Mouse (Mus musculus): Measurements from ENCODE around the gene Rxfp1.
"Not testable (repeated sequence)": the region's sequence is repeated elsewhere in the genome, so short reads cannot be mapped to it uniquely, and the experiment has no call there.

The Rxfp1 gene

GRCm38 (mm10) chr3:79737780-79738179, at the start of gene Rxfp1:
Gene Rxfp1, minus strand, starts transcription at chr3:79737880.
- no peak for DNase-seq

DNA sequence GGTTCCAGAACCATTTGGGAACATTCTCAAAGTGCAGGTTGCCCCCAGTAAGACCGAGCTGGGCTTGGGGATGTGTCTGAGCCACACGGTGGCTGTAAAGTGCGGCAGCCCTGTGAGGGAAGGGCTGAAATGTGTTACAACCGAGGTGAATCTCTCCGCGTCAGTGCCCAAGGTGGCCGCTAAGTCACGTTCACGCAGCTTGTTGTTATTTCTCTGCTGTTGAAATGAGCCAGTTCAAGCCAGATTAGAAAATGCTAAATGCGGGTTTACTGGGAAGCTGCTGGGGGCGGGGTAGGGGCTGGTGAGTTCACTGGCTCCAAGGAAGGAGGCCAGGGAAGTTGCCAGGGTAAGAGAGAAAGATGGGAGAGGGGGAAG, 46.7 kb upstream of the Rxfp1 start:
- DNase-seq, result peak; percentile 16 to 42

GRCm38 (mm10) chr3:79783630-79784361, 46.1 kb upstream of the Rxfp1 start:
- peak; percentile 18 to 25 for DNase-seq

GRCm38 (mm10) chr3:79772701-79773100, 35.0 kb upstream of the Rxfp1 start:
- DNase-seq, result no peak

- DNase-seq, result no peak
Observed at GRCm38 (mm10) chr3:79753736-79754135, 16.1 kb upstream of the Rxfp1 start.

- no peak for DNase-seq
Observed at GRCm38 (mm10) chr3:79746585-79746984, 8.9 kb upstream of the Rxfp1 start.

GRCm38 (mm10) chr3:79745101-79745500, 7.4 kb upstream of the Rxfp1 start:
- DNase-seq, result no peak

GRCm38 (mm10) chr3:79744415-79744814, 6.7 kb upstream of the Rxfp1 start:
- peak in 1 of 2 experiments; percentile 14 for DNase-seq

GRCm38 (mm10) chr3:79740351-79740750, 2.7 kb upstream of the Rxfp1 start:
- no peak for DNase-seq

DNA sequence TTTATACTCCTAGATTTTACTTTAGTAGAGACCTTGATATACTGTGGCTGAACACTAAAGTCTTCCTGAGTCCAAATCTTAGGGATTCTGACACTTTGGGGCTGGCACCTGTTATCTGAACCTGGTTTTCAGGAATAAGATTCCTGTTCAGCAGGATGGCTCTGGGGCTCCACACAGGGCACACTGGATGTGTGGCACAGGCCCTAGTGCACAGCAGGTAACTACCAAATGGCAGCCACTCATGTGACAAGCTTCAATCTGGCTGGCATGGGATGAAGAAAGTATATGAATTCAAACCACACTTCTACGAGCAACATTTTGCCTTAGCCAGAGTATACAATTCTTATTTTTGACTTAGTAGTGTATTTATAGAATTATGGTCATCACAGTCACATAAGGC, 771 bp upstream of the Rxfp1 start:
- DNase-seq, result no peak

GRCm38 (mm10) chr3:79726506-79727075, 11.1 kb downstream of the Rxfp1 start:
- DNase-seq, result no peak

- no peak for DNase-seq
Observed at GRCm38 (mm10) chr3:79720756-79721484, 16.8 kb downstream of the Rxfp1 start.

DNA sequence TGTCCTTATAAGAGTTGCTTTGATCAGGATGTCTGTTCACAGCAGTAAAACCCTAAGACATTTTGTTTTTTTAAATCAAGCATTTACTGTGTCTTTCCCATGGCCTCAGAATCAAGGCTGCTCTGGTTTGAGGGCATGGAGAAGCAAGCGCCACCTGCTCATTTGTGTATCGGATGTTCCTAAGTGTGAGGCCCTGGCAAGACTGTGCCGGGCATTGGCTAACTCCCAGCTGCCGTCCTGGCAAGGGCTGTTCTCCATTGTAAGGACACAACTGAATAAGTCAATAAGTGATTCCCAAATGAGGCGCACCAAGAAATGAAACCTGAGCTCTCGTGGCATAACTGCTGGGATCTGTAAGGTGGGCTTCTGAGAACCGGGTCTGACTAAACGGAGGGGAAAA, 31.2 kb downstream of the Rxfp1 start:
- DNase-seq, result no peak

DNA sequence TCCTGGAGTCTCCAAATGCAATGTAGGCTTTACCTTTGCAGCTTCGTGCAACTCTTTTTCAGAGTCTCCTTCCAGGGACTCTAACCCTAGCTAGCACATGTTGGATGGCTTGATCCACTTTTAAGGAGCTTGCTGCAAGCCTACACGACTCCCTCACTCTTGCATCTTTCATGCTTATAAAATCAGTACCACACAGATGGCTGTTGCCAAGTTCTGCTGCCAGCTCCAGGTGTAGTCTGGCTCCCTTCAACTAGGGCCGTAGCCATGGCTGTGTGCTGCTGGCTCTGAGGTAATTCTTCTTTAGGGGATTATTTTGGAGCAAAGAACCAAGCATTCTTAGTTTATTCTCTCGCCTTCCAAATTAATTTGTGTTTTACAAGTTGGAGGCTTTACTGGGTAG, 34.5 kb downstream of the Rxfp1 start:
- DNase-seq, result no peak

- DNase-seq, result no peak
Observed at GRCm38 (mm10) chr3:79691957-79692356, 45.7 kb downstream of the Rxfp1 start.

DNA sequence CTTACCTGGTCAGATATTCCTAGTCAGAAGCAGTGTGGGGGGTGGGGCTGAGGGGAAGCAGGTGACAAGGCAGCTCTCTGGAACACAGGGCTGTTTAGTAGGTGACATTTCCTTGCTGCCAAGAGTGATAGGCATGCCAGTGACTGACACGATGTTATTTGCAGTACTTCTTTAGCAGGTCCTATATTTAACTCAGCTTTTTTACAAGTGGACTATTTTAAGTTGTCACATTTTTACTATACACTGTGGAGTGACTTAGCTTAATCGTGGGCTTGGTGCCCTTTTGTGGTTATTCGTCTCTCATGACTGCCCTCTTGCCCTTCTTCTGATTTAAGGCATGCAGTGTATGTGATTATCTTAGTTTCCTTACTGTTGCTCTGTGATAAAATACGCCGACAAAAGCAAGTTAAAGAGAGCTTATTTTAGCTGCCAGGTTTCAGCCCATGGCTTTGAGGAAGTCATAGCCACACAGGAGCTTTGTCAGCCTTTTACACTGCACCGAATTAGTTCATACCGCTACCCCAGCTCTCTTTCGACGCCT, 47.5 kb downstream of the Rxfp1 start:
- no peak for DNase-seq

DNA sequence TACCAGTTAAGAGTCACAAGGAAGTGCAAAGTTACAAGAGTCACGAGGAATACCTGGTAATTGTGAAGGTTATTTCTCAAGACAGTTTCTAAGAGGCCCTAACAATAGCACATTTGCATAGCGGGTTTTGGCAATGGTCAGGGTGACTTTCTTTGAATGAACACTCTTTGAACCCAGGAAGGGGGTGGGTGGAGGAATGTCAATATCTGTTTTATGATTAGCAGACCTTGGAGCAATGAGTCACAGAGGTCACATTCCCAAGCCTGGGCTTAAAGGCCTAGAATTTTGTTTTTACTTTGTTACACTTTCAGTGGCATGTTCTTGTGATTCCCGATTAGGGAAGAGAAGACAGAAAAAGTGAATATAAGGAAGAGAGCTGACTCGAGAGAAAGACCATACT, 49.6 kb downstream of the Rxfp1 start:
- DNase-seq, result not testable (repeated sequence)

DNA sequence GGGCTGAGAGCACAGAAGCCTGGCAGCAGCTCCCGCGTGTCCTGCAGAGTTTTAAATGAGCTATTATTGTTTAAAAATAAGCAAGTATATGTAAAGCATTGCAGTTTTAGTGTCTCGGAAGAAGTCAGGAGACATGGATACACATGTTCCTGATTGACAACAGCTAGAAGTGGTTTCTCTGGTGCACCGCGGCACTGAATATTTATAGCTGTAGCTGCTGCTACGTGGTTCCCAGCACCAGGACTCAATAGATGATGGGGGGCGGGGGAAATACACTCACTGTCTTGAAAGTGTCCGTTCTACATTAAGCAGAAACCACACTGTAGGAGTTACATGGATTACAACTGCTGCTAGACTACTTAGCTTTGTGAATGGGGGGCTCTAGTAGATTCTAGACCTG, 54.2 kb downstream of the Rxfp1 start:
- DNase-seq, result no peak

- DNase-seq, result peak; percentile 59 to 65
Observed at GRCm38 (mm10) chr3:79682351-79683132, 55.1 kb downstream of the Rxfp1 start.

GRCm38 (mm10) chr3:79676411-79676810, 61.3 kb downstream of the Rxfp1 start:
- DNase-seq, result no peak

DNA sequence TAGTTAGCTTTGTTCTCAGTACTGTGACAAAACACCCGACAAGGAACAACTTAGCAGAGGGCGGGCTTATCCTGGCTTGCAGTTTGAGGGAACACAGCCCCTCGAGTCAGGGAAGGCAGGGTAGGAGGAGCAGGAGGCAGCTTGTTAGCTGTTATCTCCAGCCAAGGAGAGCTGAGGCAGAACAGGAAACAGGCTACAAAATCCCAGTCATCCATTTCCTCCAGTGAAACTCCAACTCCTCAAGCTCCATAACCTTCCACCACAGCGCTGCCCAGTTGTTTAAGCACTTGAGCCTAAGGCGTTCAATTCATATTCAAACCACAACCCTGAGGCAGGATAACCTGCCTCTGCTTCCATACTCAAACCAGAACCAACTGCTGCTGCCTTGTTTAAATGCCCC, 63.0 kb downstream of the Rxfp1 start:
- DNase-seq, result no peak

- DNase-seq, result peak; percentile 71 to 77
Observed at GRCm38 (mm10) chr3:79673082-79673481, 64.6 kb downstream of the Rxfp1 start.

DNA sequence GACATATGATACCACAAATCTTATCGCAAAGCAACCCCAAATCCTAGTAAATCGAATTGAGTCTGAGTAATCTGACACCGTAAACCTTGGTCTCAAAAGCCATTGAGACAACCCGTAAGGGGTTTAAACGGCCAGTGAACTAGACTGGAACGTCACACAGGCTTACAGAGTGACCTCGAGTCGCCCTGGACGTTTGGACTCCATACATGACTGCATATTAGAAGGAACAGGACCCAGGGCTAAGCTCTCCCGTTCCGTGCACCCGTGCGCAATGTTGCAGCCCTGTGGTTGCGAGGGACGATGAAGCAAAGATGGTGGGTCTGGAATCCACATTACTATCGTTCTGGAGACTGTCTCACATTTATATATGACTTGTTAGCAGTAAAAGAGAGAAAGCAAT, 65.5 kb downstream of the Rxfp1 start:
- DNase-seq, result no peak
